Mouse (Mus musculus) stomach, postnatal 0 days (tissue): ENCODE results near the gene Map3k21.

Experiments
- CTCF ChIP-seq: IDR thresholded peaks from 2 replicates; pipeline ENCODE4 v1.5.1; 2016; ENCODE audit warnings: antibody characterized with exemption, low read depth, mild to moderate bottlenecking, moderate library complexity
- EP300 ChIP-seq: optimal IDR thresholded peaks from 2 replicates; pipeline ENCODE3; 2016; ENCODE audit warnings: antibody characterized with exemption

- TF ChIP-seq CTCF (no peak), EP300 (no peak)
These were observed 12.9 kb upstream of the Map3k21 start for GRCm38 (mm10) chr8:125897388-125897787.
